Mouse (Mus musculus): Measurements from ENCODE around the gene Pdcd11. TPM values are rescaled to one million over a fixed set of nuclear protein-coding genes. Genes with fewer than 3 reads are reported as not detected.

Pdcd11 gene
- polyA plus RNA-seq, 1 experiment: 6.8 TPM

DNA sequence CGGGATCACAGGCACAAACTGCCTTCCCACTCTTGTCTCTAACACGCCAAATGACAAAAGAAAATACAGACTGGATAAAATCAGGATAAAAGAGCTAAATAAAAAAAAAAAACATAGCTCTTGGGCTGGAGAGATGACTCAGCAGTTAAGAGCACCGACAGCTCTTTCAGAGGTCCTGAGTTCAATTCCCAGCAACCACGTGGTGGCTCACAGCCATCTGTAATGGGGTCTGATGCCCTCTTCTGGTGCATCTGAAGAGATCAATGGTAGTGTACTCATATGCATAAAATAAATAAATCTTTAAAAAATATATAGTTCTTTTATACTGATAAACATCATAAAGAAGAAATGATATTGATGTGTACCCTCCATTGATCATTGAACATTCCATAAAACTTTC lies 37.6 kb upstream of the Pdcd11 start:
- no peak overlapping the region for H3K4me3 ChIP-seq (ENCODE audit: control insufficient read depth, low read depth, low read length)
- peaks cover 3% of the 10 kb centered on the region for H3K4me1 ChIP-seq (ENCODE audit: control insufficient read depth, insufficient read depth, low read length)
- TF ChIP-seq POLR2A (IDR thresholded peaks at IDR 0.05; ENCODE audit: control insufficient read depth, low read depth, low read length) (no peak), CTCF (IDR thresholded peaks at IDR 0.05; ENCODE audit: control insufficient read depth, insufficient read depth, insufficient replicate concordance, low read depth, low read length) (no peak)
- H3K27me3 ChIP-seq (ENCODE audit: control insufficient read depth, insufficient read depth, low read length): no peaks in the 10 kb centered on the region
- H3K36me3 ChIP-seq (ENCODE audit: control insufficient read depth, insufficient read depth, low read length): no peaks in the 10 kb centered on the region
- H3K27ac ChIP-seq (ENCODE audit: control insufficient read depth, insufficient read depth, low read depth, low read length): no peak overlapping the region

DNA sequence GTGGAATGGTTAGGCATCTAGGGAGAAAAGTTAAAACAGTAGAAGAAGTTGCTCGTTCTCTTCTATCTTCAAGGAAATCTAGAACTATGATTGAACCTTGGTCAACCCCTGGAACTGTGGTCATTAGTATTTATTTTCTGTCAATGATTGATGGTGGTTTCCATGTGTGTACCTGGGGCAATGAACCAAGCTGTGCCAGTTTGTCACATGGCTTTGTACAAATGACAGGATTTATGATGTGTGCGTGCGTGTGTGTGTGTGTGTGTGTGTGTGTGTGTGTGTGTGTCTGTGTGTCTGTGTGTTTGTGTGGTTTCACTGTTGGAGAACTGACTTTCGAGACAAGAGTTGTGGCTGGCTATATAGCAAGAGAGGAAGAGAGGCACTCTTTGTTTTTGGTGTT lies 37.1 kb upstream of the Pdcd11 start:
- Histone ChIP-seq H3K27ac (ENCODE audit: control insufficient read depth, insufficient read depth, low read depth, low read length) (no peak overlapping the region), H3K27me3 (ENCODE audit: control insufficient read depth, insufficient read depth, low read length) (no peaks in the 10 kb centered on the region), H3K4me1 (ENCODE audit: control insufficient read depth, insufficient read depth, low read length) (peaks cover 3% of the 10 kb centered on the region), H3K4me3 (ENCODE audit: control insufficient read depth, low read depth, low read length) (no peak overlapping the region), H3K36me3 (ENCODE audit: control insufficient read depth, insufficient read depth, low read length) (no peaks in the 10 kb centered on the region)
- no peak for TF ChIP-seq CTCF (IDR thresholded peaks at IDR 0.05; ENCODE audit: control insufficient read depth, insufficient read depth, insufficient replicate concordance, low read depth, low read length)
- TF ChIP-seq POLR2A (IDR thresholded peaks at IDR 0.05; ENCODE audit: control insufficient read depth, low read depth, low read length): no peak

DNA sequence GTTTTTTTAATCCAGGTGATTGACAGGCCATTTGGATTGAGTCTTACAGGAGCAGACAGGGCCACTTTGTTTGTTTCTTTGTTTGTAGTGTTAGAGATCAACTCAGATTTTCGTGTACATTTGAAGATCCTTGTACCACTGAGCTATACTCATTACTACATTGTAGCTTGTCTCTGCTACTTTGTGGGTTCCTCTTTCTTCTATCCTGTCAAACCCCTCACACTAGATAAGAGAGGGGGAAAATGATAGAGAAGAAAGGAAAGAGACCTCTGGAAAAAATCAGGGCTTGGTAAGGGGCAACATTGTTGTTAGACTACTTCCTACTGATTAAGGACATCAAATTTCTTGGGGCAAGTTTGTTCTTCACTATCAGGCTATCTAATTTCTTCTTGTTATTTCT lies 32.9 kb upstream of the Pdcd11 start:
- Histone ChIP-seq H3K36me3 (ENCODE audit: control insufficient read depth, insufficient read depth, low read length) (no peaks in the 10 kb centered on the region), H3K4me1 (ENCODE audit: control insufficient read depth, insufficient read depth, low read length) (no peaks in the 10 kb centered on the region), H3K27ac (ENCODE audit: control insufficient read depth, insufficient read depth, low read depth, low read length) (no peak overlapping the region), H3K27me3 (ENCODE audit: control insufficient read depth, insufficient read depth, low read length) (no peaks in the 10 kb centered on the region), H3K4me3 (ENCODE audit: control insufficient read depth, low read depth, low read length) (no peak overlapping the region)
- no peak for TF ChIP-seq POLR2A (IDR thresholded peaks at IDR 0.05; ENCODE audit: control insufficient read depth, low read depth, low read length)
- TF ChIP-seq CTCF (IDR thresholded peaks at IDR 0.05; ENCODE audit: control insufficient read depth, insufficient read depth, insufficient replicate concordance, low read depth, low read length): no peak

DNA sequence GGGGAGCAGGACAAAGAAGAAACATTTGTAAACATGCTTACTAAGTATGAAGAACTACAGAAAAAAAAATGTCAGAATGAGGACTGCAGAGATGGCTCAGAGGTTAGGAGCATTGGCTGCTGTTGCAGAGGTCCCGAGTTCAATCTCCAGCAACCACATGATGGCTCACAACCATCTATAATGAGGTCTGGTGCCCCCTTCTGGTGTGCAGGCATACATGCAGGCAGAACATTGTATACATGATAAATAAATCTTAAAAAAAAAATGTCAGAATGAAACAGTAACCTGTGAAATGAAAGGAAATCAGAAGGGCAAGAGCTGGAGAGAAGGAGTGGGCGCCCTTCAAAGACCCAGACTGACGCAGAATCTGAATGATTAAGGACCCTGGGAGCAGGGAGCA lies 24.7 kb upstream of the Pdcd11 start:
- no peaks in the 10 kb centered on the region for H3K36me3 ChIP-seq (ENCODE audit: control insufficient read depth, insufficient read depth, low read length)
- H3K27me3 ChIP-seq (ENCODE audit: control insufficient read depth, insufficient read depth, low read length): no peaks in the 10 kb centered on the region
- no peak overlapping the region for H3K27ac ChIP-seq (ENCODE audit: control insufficient read depth, insufficient read depth, low read depth, low read length)
- TF ChIP-seq CTCF (IDR thresholded peaks at IDR 0.05; ENCODE audit: control insufficient read depth, insufficient read depth, insufficient replicate concordance, low read depth, low read length): no peak
- no peak for TF ChIP-seq POLR2A (IDR thresholded peaks at IDR 0.05; ENCODE audit: control insufficient read depth, low read depth, low read length)
- no peak overlapping the region for H3K4me3 ChIP-seq (ENCODE audit: control insufficient read depth, low read depth, low read length)
- H3K4me1 ChIP-seq (ENCODE audit: control insufficient read depth, insufficient read depth, low read length): peaks cover 2% of the 10 kb centered on the region; the same call in 1 of the 2 replicates

DNA sequence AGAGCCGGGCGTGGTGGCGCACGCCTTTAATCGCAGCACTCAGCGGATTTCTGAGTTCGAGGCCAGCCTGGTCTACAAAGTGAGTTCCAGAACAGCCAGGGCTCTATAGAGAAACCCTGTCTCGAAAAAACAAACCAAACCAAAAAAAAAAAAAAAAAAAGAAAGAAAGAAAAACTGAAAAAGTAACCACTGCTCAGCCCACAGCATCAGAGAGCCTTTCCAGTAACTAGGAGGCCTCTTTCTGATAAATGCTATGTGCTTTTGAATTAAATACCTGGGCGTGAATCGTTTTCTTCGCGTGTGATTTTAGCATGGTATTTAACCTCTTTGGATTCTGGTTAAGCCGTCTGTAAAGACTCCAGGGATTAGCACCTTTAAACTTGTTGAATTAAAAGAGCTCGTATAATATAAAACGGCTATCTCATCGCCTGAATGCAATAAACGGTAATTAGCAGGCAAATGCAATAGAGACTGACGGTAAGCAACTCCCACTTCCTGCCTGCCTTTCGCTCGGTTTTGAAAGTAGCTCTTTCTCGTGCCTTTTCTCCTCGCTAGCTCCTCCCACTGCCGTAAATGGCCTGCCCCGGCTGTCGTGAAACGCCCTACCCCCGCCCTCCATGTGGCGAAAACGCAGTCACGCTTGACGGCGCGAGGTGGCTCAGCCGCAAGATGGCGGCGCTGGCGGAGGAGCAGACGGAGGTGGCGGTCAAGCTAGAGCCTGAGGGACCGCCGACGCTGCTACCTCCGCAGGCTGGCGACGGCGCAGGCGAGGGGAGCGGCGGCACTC lies 23.3 kb upstream of the Pdcd11 start, which contains the start of gene Taf5:
Taf5 (plus strand) TSS at position 651 of the 787 bp plus-strand sequence.
- Histone ChIP-seq H3K27ac (ENCODE audit: control insufficient read depth, insufficient read depth, low read depth, low read length) (peak within 1 kb of the TSS; percentile 74), H3K36me3 (ENCODE audit: control insufficient read depth, insufficient read depth, low read length) (no peaks in the 10 kb centered on the region), H3K4me3 (ENCODE audit: control insufficient read depth, low read depth, low read length) (peak within 1 kb of the TSS; percentile 93), H3K4me1 (ENCODE audit: control insufficient read depth, insufficient read depth, low read length) (peaks cover 2% of the 10 kb centered on the region; the same call in 1 of the 2 replicates), H3K27me3 (ENCODE audit: control insufficient read depth, insufficient read depth, low read length) (no peaks in the 10 kb centered on the region)
- TF ChIP-seq POLR2A (IDR thresholded peaks at IDR 0.05; ENCODE audit: control insufficient read depth, low read depth, low read length) (peak; percentile 99), CTCF (IDR thresholded peaks at IDR 0.05; ENCODE audit: control insufficient read depth, insufficient read depth, insufficient replicate concordance, low read depth, low read length) (no peak)

DNA sequence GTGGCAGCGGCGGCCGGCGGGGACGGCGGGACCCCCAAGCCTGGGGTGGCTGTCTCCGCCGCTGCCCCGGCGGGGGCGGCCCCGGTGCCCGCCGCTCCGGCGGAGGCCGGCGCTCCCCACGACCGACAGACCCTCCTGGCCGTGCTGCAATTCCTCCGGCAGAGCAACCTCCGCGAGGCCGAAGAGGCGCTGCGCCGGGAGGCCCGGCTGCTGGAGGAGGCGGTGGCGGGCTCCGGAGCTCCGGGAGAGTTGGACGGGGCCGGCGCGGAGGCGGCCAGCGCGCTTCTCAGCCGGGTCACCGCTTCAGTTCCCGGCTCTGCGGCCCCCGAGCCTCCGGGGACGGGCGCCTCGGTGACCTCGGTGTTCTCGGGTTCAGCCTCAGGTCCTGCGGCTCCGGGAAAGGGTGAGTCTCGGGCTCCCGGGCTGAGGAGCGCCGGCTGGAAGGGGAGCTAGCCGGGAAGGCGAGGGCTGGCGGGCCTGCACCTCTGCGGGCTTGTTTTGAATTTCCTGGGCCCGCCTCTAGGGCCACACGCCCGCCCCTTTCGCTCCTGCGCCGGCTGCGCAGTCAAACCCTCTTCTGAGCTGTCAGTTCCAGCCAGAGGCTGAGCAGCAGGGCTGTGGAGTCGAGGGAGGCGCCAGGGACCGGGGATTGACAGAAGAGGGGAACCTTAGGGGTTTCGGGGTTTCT lies 22.5 kb upstream of the Pdcd11 start:
- H3K4me1 ChIP-seq (ENCODE audit: control insufficient read depth, insufficient read depth, low read length): peaks cover 2% of the 10 kb centered on the region; the same call in 1 of the 2 replicates
- H3K4me3 ChIP-seq (ENCODE audit: control insufficient read depth, low read depth, low read length): peak overlapping the region; percentile 93
- peak overlapping the region; percentile 74 for H3K27ac ChIP-seq (ENCODE audit: control insufficient read depth, insufficient read depth, low read depth, low read length)
- H3K36me3 ChIP-seq (ENCODE audit: control insufficient read depth, insufficient read depth, low read length): no peaks in the 10 kb centered on the region
- TF ChIP-seq POLR2A (IDR thresholded peaks at IDR 0.05; ENCODE audit: control insufficient read depth, low read depth, low read length) (0 out of 2 replicates have a peak, but pooled peaks have one; percentile 41), CTCF (IDR thresholded peaks at IDR 0.05; ENCODE audit: control insufficient read depth, insufficient read depth, insufficient replicate concordance, low read depth, low read length) (no peak)
- no peaks in the 10 kb centered on the region for H3K27me3 ChIP-seq (ENCODE audit: control insufficient read depth, insufficient read depth, low read length)

DNA sequence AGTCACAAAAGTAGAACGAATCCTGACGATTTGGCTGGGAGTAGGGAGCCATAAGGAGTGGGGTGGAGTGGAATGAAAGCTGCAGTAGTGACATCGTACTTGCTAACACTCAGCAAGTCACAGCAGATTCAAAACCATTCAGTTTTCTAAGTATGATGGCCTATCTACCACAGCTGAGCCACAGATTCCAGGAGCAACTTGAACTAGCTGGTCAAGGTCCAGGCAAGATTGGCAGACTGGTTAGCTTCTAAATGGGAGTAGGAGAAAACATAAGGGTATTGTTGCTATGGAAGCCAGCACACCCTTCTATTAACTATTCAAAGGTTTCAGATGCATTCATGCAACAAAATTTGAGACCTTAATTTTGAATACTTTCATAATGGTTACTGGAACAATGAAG lies 2.3 kb upstream of the Pdcd11 start:
- Histone ChIP-seq H3K27ac (ENCODE audit: control insufficient read depth, insufficient read depth, low read depth, low read length) (peak overlapping the region; percentile 32), H3K36me3 (ENCODE audit: control insufficient read depth, insufficient read depth, low read length) (peaks cover 1% of the 10 kb centered on the region), H3K27me3 (ENCODE audit: control insufficient read depth, insufficient read depth, low read length) (no peaks in the 10 kb centered on the region), H3K4me3 (ENCODE audit: control insufficient read depth, low read depth, low read length) (peak overlapping the region; percentile 44; the same call in 1 of the 2 replicates), H3K4me1 (ENCODE audit: control insufficient read depth, insufficient read depth, low read length) (peaks cover 2% of the 10 kb centered on the region; the same call in 1 of the 2 replicates)
- TF ChIP-seq CTCF (IDR thresholded peaks at IDR 0.05; ENCODE audit: control insufficient read depth, insufficient read depth, insufficient replicate concordance, low read depth, low read length): no peak
- no peak for TF ChIP-seq POLR2A (IDR thresholded peaks at IDR 0.05; ENCODE audit: control insufficient read depth, low read depth, low read length)
